Mouse (Mus musculus) hindbrain, embryonic 13.5 days (tissue): Measurements from ENCODE around the gene Tmem82. TPM values are rescaled to one million over a fixed set of nuclear protein-coding genes. Genes with fewer than 3 reads are reported as not detected.

Experiments
- ATAC-seq: fragments of 200-750 bp; cut with Nextera tagmentation; 2 replicates; pipeline ENCODE4 v1.8.0; 2017; ENCODE audit warnings: moderate TSS enrichment; ENCODE audit not compliant: low FRiP score
- H3K27ac ChIP-seq: fragments of 300-500 bp; sonication (generic); 2 replicates; pipeline ENCODE4 v1.5.1; 2015; ENCODE audit warnings: inconsistent platforms, mild to moderate bottlenecking, moderate library complexity
- H3K27me3 ChIP-seq: fragments of 300-500 bp; sonication (generic); 2 replicates; pipeline ENCODE4 v1.6.1; 2015; ENCODE audit warnings: mild to moderate bottlenecking, inconsistent platforms
- H3K36me3 ChIP-seq: fragments of 300-500 bp; sonication (generic); 2 replicates; pipeline ENCODE4 v1.6.1; 2015; ENCODE audit warnings: mild to moderate bottlenecking, inconsistent platforms
- H3K4me1 ChIP-seq: fragments of 300-500 bp; sonication (generic); replicated peaks from 2 replicates; pipeline ENCODE4 v1.6.1; 2015; ENCODE audit warnings: inconsistent platforms
- H3K4me2 ChIP-seq: fragments of 300-500 bp; sonication (generic); 2 replicates; pipeline ENCODE4 v1.6.1; 2015; ENCODE audit warnings: inconsistent platforms, mild to moderate bottlenecking, moderate library complexity
- H3K4me3 ChIP-seq: fragments of 300-500 bp; sonication (generic); 2 replicates; pipeline ENCODE4 v1.5.1; 2015; ENCODE audit warnings: mild to moderate bottlenecking, inconsistent platforms
- H3K9ac ChIP-seq: fragments of 300-500 bp; sonication (generic); 2 replicates; pipeline ENCODE4 v1.6.1; 2015; ENCODE audit warnings: mild to moderate bottlenecking, inconsistent platforms
- H3K9me3 ChIP-seq: fragments of 300-500 bp; sonication (generic); 2 replicates; pipeline ENCODE4 v1.6.1; 2016; ENCODE audit warnings: inconsistent platforms
- WGBS: fragments of 180-500 bp; shearing (Covaris S2); methylation state at CpG from one replicate; pipeline ENCODE4 v1.1.7; 2015; 5-methylcytosine and 5-hydroxymethylcytosine counted together
- polyA plus RNA-seq: library from polyadenylated mRNA; unstranded; fragments of >200 nt; fragmentation: Nextera tagmentation; extraction: Ambion mirVana; gene quantifications from 2 replicates; pipeline ENCODE4 v1.2.1, GENCODE M21; 2015

The Tmem82 gene
- polyA plus RNA-seq, 1 experiment from 2014 or later: 0.43 TPM

DNA sequence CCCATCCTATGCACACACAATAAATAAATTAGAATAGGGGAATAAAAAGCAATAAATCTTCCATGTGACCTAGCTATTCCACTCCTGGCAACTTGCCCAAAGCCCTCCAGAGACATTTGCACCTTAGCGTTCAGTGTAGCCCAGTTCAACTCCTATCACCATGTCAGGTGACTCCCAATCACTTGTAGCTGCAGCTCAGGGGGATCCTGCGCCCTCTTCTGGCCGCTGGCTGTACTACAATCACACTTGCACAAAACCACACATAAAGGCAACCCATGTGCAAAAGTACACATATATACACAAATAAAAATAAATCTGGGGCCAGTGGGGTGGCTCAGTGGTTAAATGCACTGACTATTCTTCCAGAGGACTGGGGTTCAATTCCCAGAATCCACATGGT lies 26.9 kb downstream of the Tmem82 start:
- Histone ChIP-seq H3K27me3 (no peaks in the 10 kb centered on the region), H3K36me3 (peaks cover 46% of the 10 kb centered on the region), H3K4me3 (no peak overlapping the region), H3K27ac (no peak overlapping the region), H3K4me1 (no peaks in the 10 kb centered on the region), H3K9ac (no peak overlapping the region), H3K9me3 (no peaks in the 10 kb centered on the region), H3K4me2 (no peak overlapping the region)
- no peak for ATAC-seq
- 26% methylated on average over 3 of the region's 3 CpGs for WGBS

DNA sequence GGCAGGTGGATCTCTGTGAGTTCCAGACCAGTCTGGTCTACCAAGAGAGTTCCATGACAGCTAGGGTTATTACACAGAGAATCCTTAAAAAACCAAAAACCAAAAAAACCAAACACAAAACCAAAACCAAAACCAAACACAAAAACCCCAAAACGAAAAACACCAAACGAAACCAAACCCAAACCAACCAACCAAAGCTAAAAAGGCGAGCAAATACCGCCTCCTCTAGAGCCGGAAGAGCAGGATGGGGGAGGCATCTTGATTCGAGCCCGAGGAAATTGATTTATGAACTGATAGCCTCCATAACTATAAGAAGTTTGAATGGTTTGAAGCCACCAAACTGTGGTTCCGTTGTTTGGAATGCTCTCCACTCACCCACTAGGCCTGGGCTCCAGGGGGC lies 34.5 kb downstream of the Tmem82 start:
- ATAC-seq: no peak
- Histone ChIP-seq H3K36me3 (peaks cover 45% of the 10 kb centered on the region), H3K4me1 (no peaks in the 10 kb centered on the region), H3K27me3 (no peaks in the 10 kb centered on the region), H3K9me3 (no peaks in the 10 kb centered on the region), H3K27ac (no peak overlapping the region), H3K9ac (no peak overlapping the region), H3K4me2 (no peak overlapping the region), H3K4me3 (no peak overlapping the region)
- whole genome bisulfite sequencing: 94% methylated on average over 8 of the region's 8 CpGs

DNA sequence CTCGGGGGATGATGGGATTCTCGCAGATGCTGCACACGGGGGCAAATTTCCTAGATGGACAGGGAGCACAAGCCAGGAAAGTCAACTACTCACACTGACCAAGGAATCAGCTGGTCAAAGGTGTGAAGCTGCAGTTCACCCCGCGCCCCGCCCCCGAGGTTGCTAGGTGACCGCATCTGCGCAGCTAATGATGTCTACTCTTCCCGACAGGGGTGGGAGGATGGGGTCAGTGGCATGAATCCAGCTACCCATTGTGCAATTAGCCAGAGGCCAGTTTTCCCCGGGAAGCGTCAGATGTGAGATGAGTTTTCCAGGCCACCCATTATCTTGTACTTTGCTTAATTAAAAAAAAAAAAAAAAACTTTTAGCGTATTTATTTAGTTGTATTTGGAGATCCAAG lies 37.4 kb downstream of the Tmem82 start:
- Histone ChIP-seq H3K9ac (no peak overlapping the region), H3K4me2 (no peak overlapping the region), H3K27me3 (no peaks in the 10 kb centered on the region), H3K9me3 (no peaks in the 10 kb centered on the region), H3K4me3 (no peak overlapping the region), H3K4me1 (no peaks in the 10 kb centered on the region), H3K36me3 (peaks cover 51% of the 10 kb centered on the region), H3K27ac (no peak overlapping the region)
- WGBS: 74% methylated on average over 13 of the region's 13 CpGs
- no peak for ATAC-seq

DNA sequence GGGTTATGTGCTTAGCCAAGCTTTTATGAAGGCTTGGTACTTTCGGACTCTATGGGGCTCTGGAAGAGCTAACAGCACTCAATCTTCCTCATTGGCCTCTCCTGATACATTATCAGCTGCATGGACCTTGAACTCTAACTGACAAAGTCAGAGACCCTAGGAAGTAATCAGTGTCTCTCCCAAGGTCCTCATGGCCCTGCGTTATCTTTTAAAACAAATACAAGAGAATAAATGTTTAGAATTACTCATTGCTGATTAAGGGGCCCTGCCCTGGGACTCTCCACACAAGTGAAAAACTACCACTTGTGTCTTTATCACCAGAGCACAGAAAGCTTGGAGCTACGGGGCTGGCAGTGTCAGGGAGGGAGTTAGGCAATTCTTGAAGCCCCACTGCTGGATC lies 39.6 kb downstream of the Tmem82 start:
- Histone ChIP-seq H3K27me3 (no peaks in the 10 kb centered on the region; the same call in 1 of the 2 replicates), H3K4me2 (no peak overlapping the region), H3K36me3 (peaks cover 44% of the 10 kb centered on the region), H3K9me3 (no peaks in the 10 kb centered on the region), H3K4me3 (no peak overlapping the region), H3K9ac (no peak overlapping the region), H3K27ac (no peak overlapping the region), H3K4me1 (no peaks in the 10 kb centered on the region)
- WGBS: 93% methylated on average over 3 of the region's 3 CpGs
- ATAC-seq: no peak

DNA sequence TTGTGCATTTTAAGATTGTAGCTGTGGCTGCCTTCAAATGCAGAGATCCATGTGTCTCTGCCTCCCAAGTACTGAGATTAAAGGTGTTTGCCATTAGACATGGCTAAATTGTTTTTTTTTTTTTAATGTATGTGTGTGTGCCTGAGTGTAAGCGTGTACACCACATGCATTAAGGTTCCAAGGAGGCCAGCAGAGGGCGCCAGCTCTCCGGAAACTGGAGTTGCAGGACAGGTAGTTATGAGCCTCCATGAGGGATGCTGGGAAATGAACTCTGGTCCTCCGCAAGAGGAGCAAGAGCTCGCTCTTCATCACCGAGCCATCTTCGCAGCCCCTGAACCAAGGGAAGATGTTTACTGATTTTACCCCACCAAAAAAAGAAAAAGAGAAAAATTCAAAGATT lies 41.6 kb downstream of the Tmem82 start:
- 92% methylated on average over 7 of the region's 7 CpGs for WGBS
- no peak for ATAC-seq

DNA sequence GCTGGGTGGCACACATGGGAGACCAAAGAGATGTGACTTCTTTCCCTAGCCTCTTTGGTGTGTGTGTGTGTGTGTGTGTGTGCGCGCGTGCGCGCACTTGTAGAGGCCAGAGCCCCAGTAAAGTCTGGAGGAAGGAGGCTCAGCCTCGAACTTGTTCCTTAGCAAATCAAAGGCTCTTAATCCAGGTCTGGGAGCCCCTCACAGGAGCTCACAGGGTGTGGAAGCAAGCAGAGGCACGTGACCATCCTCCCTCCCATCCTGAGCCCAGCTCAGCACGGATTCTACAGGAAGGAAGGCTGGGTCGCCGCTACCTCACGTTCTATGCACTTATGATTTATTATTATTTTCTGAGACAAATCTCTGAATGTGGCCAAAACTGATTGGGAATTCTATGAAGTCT lies 42.0 kb downstream of the Tmem82 start:
- Histone ChIP-seq H3K4me1 (no peaks in the 10 kb centered on the region), H3K4me3 (no peak overlapping the region), H3K27me3 (no peaks in the 10 kb centered on the region; the same call in 1 of the 2 replicates), H3K9me3 (no peaks in the 10 kb centered on the region), H3K4me2 (no peak overlapping the region), H3K9ac (no peak overlapping the region), H3K36me3 (peaks cover 28% of the 10 kb centered on the region), H3K27ac (no peak overlapping the region)
- WGBS: 88% methylated on average over 11 of the region's 11 CpGs
- ATAC-seq: no peak

More for the DNA sequence above, 41.6 kb downstream of the Tmem82 start:
- H3K9ac ChIP-seq: no peak overlapping the region
- H3K4me2 ChIP-seq: no peak overlapping the region
- H3K27ac ChIP-seq: no peak overlapping the region
- peaks cover 29% of the 10 kb centered on the region for H3K36me3 ChIP-seq
- no peaks in the 10 kb centered on the region for H3K9me3 ChIP-seq
- H3K4me1 ChIP-seq: no peaks in the 10 kb centered on the region
- H3K4me3 ChIP-seq: no peak overlapping the region
- no peaks in the 10 kb centered on the region; the same call in 1 of the 2 replicates for H3K27me3 ChIP-seq

DNA sequence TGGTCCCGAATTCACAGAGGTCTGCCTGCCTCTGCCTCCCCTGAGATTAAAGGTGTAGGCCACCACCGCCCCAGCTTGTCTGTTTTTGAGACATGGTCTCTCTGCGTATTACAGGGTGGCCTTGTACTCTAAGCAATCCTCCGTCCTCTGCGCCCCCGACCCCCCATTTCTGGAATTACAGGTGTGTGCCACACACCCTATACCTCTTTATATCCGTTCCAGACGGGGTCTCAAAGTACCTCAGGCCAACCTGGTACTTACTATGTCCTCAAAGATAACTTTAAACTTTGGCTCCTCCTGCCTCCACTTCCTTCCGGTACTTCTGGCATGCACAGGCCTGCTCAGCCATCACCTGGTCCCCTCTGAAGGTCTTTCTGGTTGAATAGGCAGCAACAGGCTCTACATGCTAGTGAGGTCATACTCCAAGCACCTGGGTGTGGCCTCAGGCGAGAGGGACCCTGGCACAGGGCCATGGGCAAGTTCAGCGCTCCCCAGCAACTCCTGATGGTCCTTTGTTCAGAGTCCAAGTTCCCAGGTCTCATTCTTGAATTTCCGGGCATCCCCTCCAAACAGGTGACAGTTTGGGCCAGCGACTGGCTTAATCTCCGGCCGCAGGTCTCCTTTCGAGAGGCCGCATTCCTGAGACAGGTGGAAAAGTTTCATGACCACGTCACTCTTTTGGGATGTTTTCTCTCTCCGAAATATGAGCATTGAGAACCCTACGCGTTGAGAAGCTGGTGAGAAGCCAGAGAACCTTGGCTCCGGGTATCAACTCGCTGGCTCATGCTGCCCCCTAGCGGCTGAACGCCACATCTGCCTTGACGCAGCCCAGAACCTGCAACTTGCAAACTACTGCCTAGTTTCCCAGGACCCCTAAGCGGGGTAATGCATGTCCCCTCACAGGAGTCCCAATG lies 43.4 kb downstream of the Tmem82 start:
- Histone ChIP-seq H3K4me1 (no peaks in the 10 kb centered on the region), H3K4me3 (no peak overlapping the region), H3K9ac (no peak overlapping the region), H3K27ac (no peak overlapping the region), H3K27me3 (no peaks in the 10 kb centered on the region; the same call in 1 of the 2 replicates), H3K4me2 (no peak overlapping the region), H3K9me3 (no peaks in the 10 kb centered on the region), H3K36me3 (peaks cover 18% of the 10 kb centered on the region)
- WGBS: 43% methylated on average over 27 of the region's 27 CpGs
- 0 out of 2 replicates have a peak, but pooled peaks have one; percentile 28 for ATAC-seq

DNA sequence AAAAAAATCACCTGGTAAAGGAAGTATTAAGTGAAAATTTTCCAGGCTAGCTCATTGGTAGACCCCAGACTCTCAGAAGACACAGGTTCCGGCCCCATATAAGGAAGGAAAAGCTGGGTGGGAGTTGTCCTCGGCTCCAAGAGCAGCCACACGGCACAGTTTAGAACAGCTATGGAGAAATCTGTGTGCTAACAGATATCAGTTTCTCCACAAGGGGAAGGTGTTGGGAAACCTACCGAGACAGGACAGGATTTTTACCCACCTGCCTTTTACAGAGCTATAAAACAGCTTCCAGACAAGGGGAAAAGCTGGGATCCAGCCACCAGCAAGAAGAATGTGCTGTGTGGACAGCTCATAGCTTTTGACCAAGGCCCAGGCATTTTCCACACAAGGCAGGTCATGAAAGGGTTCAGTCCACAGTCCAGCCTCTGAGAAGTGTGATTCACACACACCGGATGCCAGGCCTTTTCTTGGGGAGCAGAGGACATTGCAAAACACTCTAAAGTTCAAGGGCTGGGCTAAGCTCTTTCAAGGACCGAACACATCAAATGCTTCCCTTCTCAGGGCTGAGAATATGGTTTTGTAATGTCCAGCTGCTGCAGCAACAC lies 45.0 kb downstream of the Tmem82 start:
- Histone ChIP-seq H3K36me3 (peaks cover 13% of the 10 kb centered on the region), H3K27ac (no peak overlapping the region), H3K27me3 (no peaks in the 10 kb centered on the region; the same call in 1 of the 2 replicates), H3K9ac (no peak overlapping the region), H3K4me3 (no peak overlapping the region), H3K4me1 (no peaks in the 10 kb centered on the region), H3K4me2 (no peak overlapping the region), H3K9me3 (no peaks in the 10 kb centered on the region)
- WGBS: 77% methylated on average over 6 of the region's 6 CpGs
- no peak for ATAC-seq

DNA sequence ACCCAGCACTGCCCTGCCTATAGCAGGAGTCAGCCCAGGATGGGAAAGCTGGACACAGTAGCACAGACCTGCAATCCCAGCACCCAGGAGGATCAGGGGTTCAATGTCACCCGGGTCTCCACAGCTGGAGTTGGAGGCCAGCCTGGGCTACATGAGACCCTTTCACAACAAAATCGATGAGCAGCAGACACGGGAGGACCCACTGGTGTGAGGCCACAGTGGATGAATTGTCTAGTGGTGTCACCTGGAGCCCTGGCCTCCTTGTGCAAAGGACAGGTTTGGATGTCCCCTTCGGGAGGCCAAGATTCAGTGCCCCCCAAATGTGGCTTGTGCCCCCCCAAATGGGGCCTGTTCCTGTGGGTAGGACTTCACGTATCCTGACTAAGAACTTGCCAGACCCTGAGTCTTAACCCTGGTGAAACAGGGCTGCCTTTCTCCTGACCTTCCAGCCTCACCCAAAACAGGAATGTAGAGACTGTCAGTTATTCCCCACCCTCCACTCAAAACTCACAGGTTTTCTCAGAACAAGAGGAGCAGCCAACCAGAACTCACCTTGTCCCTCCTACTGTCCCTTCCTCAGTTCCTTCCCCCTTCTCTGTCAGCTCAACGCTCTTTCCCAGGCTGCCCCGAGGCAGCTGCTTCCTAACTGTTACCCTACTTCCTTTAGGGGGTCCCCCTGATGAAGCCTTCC lies 45.6 kb downstream of the Tmem82 start:
- Histone ChIP-seq H3K4me3 (no peak overlapping the region), H3K9me3 (no peaks in the 10 kb centered on the region), H3K36me3 (peaks cover 13% of the 10 kb centered on the region), H3K27me3 (no peaks in the 10 kb centered on the region; the same call in 1 of the 2 replicates), H3K27ac (no peak overlapping the region), H3K4me1 (no peaks in the 10 kb centered on the region), H3K4me2 (no peak overlapping the region), H3K9ac (no peak overlapping the region)
- 89% methylated on average over 7 of the region's 7 CpGs for WGBS
- ATAC-seq: no peak; the same call in 1 of the 2 replicates

DNA sequence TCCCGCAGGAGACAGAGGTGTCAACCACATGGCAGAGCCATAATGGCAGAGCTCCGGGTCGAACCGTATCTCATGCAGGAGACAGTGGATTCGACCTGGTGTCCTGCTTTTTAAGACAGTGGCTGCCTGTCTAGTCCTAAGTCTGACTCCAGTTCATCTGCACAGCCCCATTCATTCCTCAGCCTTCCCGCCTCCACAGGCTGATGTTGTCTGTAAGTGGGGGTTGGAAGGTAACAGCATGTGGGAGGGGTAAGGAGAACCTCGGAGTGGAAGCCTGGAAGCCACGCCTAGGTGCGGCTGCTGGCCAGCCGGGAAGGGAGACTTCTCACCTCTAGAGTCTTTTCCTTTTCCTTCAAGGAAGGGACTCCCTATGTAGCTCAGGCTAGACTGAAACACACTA lies 46.5 kb downstream of the Tmem82 start:
- no peaks in the 10 kb centered on the region for H3K4me1 ChIP-seq
- H3K27ac ChIP-seq: no peak overlapping the region
- H3K9ac ChIP-seq: no peak overlapping the region
- ATAC-seq: no peak
- H3K4me2 ChIP-seq: no peak overlapping the region
- no peaks in the 10 kb centered on the region for H3K9me3 ChIP-seq
- WGBS: 81% methylated on average over 10 of the region's 10 CpGs
- no peaks in the 10 kb centered on the region; the same call in 1 of the 2 replicates for H3K27me3 ChIP-seq
- H3K4me3 ChIP-seq: no peak overlapping the region
- peaks cover 4% of the 10 kb centered on the region for H3K36me3 ChIP-seq

DNA sequence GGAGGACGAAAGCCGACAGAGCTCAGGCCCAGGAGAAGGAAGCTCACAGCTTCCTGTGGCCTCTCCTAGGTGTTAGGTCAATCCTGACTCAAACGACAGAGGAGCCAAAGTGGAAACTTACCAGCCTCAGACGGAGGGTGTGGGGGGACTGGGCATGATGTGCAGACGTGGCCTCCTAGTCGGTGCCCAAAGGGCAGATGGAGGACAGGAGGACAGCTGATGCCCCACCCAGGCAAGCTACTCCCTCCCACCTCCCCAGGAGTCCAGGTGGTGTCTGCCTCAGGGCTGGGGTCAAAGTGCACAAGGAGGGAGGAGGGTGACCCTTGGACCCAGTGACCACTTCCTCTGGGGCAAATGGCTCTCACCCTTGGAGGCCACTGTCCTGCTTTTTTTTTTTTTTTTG lies 47.1 kb downstream of the Tmem82 start:
- Histone ChIP-seq H3K4me3 (no peak overlapping the region), H3K9me3 (no peaks in the 10 kb centered on the region), H3K4me2 (no peak overlapping the region), H3K27me3 (no peaks in the 10 kb centered on the region; the same call in 1 of the 2 replicates), H3K9ac (0 out of 2 replicates have a peak overlapping the region, but pooled peaks have one; percentile 24), H3K27ac (no peak overlapping the region), H3K36me3 (no peaks in the 10 kb centered on the region), H3K4me1 (no peaks in the 10 kb centered on the region)
- no peak for ATAC-seq
- 83% methylated on average over 6 of the region's 6 CpGs for WGBS

DNA sequence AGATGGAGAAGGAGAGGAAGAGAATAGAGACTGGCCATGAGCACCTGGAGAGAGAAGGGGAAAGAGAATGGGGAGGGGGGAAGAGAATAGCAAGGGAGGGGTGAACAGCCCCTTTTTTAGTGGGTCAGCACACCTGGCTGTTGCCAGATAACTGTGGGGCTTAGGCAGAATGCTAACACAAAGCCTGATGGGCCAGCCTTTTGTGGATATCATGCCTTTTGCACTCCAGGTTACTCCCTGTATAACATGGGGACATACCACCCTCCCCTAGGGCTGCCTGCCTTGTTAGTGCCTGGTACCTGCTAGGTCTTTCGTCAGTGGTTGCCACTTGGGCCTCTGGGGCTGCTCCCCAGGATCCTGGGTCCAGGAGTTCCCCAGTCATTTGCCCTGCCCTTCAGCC lies 47.6 kb downstream of the Tmem82 start:
- Histone ChIP-seq H3K9ac (0 out of 2 replicates have a peak overlapping the region, but pooled peaks have one; percentile 24), H3K9me3 (no peaks in the 10 kb centered on the region), H3K36me3 (no peaks in the 10 kb centered on the region), H3K4me1 (no peaks in the 10 kb centered on the region), H3K4me3 (no peak overlapping the region), H3K4me2 (no peak overlapping the region), H3K27me3 (no peaks in the 10 kb centered on the region; the same call in 1 of the 2 replicates), H3K27ac (no peak overlapping the region)
- 71% methylated on average over 1 of the region's 1 CpGs for WGBS
- ATAC-seq: no peak
